Mouse (Mus musculus): ENCODE measurements around the gene Slc25a47.
"Not testable (repeated sequence)": the region's sequence is repeated elsewhere in the genome, so short reads cannot be mapped to it uniquely, and the experiment has no call there.

Slc25a47 gene

GRCm38 (mm10) chr12:108826282-108826957, 9.4 kb upstream of the Slc25a47 start:
- DNase-seq (ENCODE audit: low spot score), result no peak

- DNase-seq (ENCODE audit: low spot score), result no peak
These were observed 8.8 kb upstream of the Slc25a47 start for GRCm38 (mm10) chr12:108826958-108827535.

DNA sequence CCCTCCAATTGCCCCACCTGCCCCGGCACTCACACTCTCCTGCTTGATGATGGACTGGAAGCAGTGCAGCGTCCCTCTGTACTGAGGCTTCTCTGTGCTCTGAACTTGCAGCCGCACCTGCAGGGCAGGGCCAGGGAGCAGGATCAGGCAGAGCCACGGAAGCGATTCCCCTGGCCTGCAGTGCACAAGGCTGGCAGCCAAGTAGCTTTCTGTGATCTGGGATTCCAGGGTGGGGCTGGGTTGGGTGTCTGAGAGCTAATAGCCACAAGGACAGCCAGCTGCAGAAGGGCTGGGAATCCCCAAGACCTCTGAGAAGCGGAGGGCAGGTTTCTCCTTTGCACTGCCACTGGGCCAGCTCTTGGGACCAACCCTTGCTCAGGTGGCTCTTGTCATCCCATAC, 8.2 kb upstream of the Slc25a47 start:
- DNase-seq (ENCODE audit: low spot score), result no peak

DNA sequence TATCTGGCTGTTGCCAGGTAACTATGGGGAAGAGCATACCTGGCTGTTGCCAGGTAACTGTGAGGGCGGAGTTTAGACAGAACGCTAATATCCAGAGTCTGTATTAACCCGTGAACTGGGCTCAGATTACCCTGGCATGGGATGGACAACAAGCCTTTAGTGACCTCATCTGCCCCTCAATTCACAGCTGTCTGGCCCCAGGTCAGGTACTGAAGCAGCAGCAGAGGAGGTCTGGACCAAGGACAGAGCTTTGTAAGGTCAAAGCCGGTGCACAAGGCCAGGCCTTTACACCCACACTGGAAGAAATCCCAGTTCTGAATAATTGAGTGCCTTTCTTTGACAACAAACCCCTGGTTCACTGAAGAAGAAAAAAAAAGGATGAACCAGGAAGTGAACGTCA, 6.2 kb upstream of the Slc25a47 start:
- no peak for DNase-seq (ENCODE audit: low spot score)

DNA sequence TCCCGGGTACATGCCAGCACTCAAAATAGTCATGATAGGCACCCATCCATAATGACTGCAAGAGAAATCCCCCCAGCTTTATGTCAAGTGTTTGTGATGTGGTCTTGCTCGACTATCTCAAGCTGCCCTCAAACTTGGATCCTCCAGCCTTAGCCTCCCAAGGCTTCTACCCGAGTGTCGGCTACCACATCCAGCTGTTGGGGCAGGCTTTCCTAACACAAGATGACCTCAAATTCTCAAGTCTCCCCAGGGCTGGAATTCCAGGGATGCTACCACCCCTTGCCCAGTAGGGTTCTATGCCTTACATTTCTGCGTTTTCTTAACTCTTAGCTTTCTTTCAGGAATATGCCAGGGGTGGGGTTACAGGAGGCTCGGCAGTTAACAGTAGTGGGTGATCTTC, 5.5 kb upstream of the Slc25a47 start:
- DNase-seq (ENCODE audit: low spot score), result no peak

GRCm38 (mm10) chr12:108831966-108832643, 3.7 kb upstream of the Slc25a47 start:
- no peak for DNase-seq (ENCODE audit: low spot score)

DNA sequence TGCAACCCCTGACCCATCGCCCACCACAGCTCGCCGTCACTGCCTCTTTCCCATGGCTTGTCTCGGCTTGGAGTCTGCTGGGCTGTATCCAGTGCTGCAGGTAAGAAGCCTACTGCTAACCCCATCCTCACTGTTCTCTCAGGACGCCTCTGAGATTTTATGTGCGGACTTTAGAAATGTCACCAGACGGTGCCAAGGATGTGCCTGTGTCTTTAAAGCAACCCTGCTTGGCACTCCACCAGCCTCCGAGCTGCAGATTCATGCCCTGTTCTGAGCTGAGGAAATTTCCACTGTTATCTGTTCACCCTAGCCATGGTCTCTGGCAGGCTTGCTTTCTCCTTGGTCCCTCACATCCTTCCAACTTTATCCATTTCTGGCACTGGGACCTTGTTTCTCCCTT, 3.0 kb upstream of the Slc25a47 start:
- no peak for DNase-seq (ENCODE audit: low spot score)

DNA sequence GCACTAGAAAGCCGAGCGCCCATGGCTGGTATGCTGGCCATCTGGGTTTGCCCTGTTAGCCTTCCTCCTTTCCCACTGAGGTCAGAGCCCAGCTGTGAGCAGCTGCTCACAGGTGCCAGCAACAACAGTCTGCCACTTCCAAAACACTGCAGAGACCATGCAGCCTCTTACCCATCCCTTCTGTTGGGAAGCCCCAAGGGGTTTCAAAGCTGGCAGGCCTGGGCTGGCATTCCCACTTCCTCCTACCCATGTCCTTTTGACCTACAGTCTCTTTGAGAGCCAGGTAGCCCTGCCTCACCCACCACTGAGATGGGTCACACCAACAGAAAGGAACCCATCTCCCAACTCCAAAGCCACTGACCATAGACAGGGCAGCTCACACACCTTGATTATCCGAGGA, 2.4 kb upstream of the Slc25a47 start:
- no peak for DNase-seq (ENCODE audit: low spot score)

GRCm38 (mm10) chr12:108834337-108834736, 1.5 kb upstream of the Slc25a47 start:
- DNase-seq (ENCODE audit: low spot score), result no peak

DNA sequence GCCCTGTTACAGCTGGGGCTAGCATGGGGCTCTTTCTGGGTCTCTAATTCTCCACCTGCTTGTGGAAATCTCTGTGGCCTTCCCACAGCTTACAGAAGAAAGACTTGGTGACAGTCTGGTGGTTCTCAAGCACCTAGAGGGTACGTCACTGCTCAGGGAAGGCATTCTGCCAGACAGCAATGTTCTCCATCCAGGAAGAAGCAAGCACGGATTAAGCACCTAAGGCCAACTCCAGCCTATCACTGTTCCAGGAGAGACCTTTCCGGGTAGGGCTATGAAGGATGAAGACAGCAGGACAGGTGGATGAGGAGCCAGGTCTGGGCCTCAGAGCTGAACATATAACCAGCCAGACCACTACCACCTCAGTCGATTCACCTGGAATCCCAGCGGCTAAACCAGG, 1.1 kb upstream of the Slc25a47 start:
- DNase-seq (ENCODE audit: low spot score), result no peak

- DNase-seq (ENCODE audit: low spot score), result peak; percentile 50
These were observed 522 bp upstream of the Slc25a47 start for GRCm38 (mm10) chr12:108835208-108835839.

DNA sequence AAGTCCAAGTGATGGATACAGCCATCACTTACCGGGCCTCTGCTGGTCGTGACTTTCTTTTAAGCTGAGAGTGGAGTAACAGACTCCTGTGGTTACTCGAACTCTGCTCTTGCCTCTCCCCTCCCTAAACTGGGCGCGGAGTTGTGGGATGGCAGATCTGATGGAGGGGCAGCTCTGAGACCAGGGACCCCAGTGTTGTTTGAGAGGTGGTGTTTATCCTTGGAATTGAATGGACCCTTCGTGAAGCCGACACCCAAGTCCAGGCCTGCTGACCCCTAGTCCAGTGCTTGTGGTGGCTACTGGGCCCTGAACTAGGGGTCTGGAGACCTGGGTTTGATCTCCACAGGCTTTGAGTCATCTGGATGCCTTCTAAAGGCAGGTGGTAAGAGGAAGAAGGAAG, 876 bp downstream of the Slc25a47 start:
- peak; percentile 17 for DNase-seq (ENCODE audit: low spot score)

DNA sequence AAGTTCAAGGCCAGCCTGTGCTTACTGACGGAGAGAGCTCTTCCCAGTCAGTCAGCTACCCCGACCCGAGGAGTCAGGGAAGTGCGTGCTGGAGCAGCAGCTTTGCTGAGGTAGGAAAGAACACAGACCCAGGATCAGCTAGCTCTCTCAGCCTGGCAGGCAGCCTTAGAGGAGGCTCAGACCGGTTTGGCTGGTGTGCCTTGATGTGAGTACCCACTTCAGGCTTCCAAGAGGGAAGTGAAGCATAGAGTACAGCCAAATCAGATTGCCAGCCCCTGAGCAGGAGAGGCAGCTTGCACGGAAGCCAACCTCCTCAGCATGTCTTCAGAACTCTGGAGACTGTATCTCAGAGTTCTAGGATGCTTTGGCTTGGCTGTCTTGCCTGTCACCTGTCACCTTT, 5.3 kb downstream of the Slc25a47 start:
- no peak for DNase-seq (ENCODE audit: low spot score)

DNA sequence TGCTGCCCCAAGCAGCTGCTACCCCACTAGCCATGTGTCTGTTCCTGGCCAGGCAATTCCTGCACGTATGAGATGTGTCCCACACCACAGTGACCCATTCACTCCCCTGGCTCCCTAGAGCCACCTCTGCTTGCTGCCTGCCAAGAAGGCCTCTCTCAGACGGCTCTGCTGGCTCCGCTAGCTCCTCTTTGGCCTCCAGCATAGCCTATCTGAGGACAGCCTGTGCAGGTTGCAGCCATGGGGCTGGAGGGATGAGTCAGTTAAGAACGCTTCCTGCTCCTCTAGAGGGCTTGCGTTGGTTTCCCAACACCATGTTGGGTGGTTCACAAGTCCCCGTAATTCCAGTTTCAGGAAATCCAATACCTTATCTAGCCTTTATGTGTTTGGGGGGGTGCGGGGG, 6.8 kb downstream of the Slc25a47 start:
- DNase-seq (ENCODE audit: low spot score), result no peak

DNA sequence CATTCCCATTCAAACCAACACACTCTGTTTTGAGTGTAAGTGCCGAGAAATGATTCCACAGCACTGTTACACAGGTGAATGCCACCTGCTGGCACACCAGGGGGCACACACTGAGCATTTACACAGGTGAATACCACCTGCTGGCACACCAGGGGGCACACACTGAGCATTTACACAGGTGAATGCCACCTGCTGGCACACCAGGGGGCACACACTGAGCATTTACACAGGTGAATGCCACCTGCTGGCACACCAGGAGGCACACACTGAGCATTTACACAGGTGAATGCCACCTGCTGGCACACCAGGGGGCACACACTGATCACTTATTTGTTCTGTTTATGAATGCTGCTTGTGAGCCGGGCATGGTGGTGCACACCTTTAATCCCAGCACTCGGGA, 12.2 kb downstream of the Slc25a47 start:
- not testable (repeated sequence) for DNase-seq (ENCODE audit: low spot score)

- no peak for DNase-seq (ENCODE audit: low spot score)
These were observed 13.7 kb downstream of the Slc25a47 start for GRCm38 (mm10) chr12:108849488-108850022.

- no peak for DNase-seq (ENCODE audit: low spot score)
These were observed 14.3 kb downstream of the Slc25a47 start for GRCm38 (mm10) chr12:108850129-108850528.

- DNase-seq (ENCODE audit: low spot score), result no peak
These were observed 15.0 kb downstream of the Slc25a47 start for GRCm38 (mm10) chr12:108850886-108851285.

- no peak for DNase-seq (ENCODE audit: low spot score)
These were observed 17.0 kb downstream of the Slc25a47 start for GRCm38 (mm10) chr12:108852822-108853221.

DNA sequence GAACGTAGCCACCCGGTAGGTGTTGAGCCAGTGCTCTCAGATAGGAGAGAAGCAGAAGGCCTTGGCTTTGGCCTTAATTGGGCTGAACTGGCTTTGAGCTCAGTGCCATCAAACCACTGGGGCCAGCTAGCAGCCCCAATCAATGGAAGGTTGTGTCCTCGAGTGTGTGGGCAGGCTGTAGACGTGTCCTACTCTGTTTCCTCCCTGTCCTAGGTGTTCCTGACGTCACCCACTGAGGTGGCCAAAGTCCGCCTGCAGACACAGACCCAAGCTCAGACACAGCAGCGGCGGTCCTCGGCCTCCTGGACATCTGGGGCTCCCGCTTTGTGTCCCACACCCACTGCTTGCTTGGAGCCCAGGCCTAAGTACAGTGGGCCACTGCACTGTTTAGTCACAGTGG, 19.2 kb downstream of the Slc25a47 start:
- no peak for DNase-seq (ENCODE audit: low spot score)

DNA sequence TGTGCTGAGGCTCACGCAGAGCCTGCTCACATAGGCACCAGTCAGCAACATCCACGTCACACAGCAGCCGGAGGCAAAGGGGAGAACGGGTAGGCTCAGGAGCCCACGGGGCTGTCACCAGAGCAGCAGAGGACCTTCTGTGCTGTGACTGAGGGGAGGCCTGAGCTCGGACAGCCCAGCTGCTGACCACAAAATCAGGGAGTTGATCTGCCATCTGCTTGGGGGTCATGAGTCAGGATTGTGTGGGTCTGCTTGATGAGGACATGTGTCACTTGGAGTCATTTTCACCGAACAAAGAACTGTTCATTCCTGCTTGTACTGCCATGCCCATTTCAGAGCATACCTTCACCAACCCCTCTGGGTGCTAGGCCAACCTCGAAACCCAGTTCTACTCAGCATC, 20.3 kb downstream of the Slc25a47 start:
- DNase-seq (ENCODE audit: low spot score), result no peak

GRCm38 (mm10) chr12:108857109-108857508, 21.3 kb downstream of the Slc25a47 start:
- no peak for DNase-seq (ENCODE audit: low spot score)

Measured in embryo, embryonic 10.5 days (tissue).